Mouse (Mus musculus) heart, postnatal 0 days (tissue): Measurements from ENCODE around the gene Lingo1.

Experiments
- CTCF ChIP-seq: IDR thresholded peaks from 2 replicates; pipeline ENCODE4 v1.5.1; 2016; ENCODE audit warnings: antibody characterized with exemption, control low read depth, low read depth
- EP300 ChIP-seq: IDR thresholded peaks from 2 replicates; pipeline ENCODE4 v1.6.1; 2016; ENCODE audit warnings: antibody characterized with exemption, low read depth

GRCm38 (mm10) chr9:56637403-56637857 lies 158.8 kb downstream of the Lingo1 start:
- TF ChIP-seq CTCF (no peak), EP300 (no peak)
